Mouse (Mus musculus): ENCODE measurements around the gene Asic2. TPM values are rescaled to one million over a fixed set of nuclear protein-coding genes. Genes with fewer than 3 reads are reported as not detected.

The Asic2 gene
- polyA plus RNA-seq, 1 experiment from 2014 or later = 0.28 TPM

GRCm38 (mm10) chr11:81982191-81982590 is 13.9 kb upstream of the Asic2 start:
- Histone ChIP-seq H3K4me2 (no peak overlapping the region), H3K36me3 (ENCODE audit: insufficient read depth) (no peaks in the 10 kb centered on the region), H3K4me3 (ENCODE audit: low read depth, low read length) (no peak overlapping the region), H3K27me3 (ENCODE audit: insufficient read depth, low read length) (no peaks in the 10 kb centered on the region), H3K4me1 (ENCODE audit: insufficient read depth) (no peaks in the 10 kb centered on the region), H3K9ac (no peak overlapping the region), H3K9me3 (ENCODE audit: low read depth, low read length) (no peaks in the 10 kb centered on the region), H3K27ac (ENCODE audit: low read depth) (no peak overlapping the region)
- WGBS = 18% methylated on average over 11 of the region's 11 CpGs
- ATAC-seq (ENCODE audit: insufficient read depth) (no peak), DNase-seq (peak; percentile 46)
- no peak for TF ChIP-seq CTCF (IDR thresholded peaks at IDR 0.05; ENCODE audit: low read depth)

GRCm38 (mm10) chr11:81974577-81974976 is 6.3 kb upstream of the Asic2 start:
- Histone ChIP-seq H3K4me3 (ENCODE audit: low read depth, low read length) (no peak overlapping the region), H3K9ac (no peak overlapping the region), H3K27me3 (ENCODE audit: insufficient read depth, low read length) (0 out of 2 replicates have a peak, but pooled peaks cover 9% of the 10 kb centered on the region), H3K9me3 (ENCODE audit: low read depth, low read length) (no peaks in the 10 kb centered on the region), H3K4me2 (no peak overlapping the region), H3K36me3 (ENCODE audit: insufficient read depth) (no peaks in the 10 kb centered on the region), H3K27ac (ENCODE audit: low read depth) (no peak overlapping the region), H3K4me1 (ENCODE audit: insufficient read depth) (no peaks in the 10 kb centered on the region)
- peak; percentile 52 for TF ChIP-seq CTCF (IDR thresholded peaks at IDR 0.05; ENCODE audit: low read depth)
- DNase-seq (no peak), ATAC-seq (ENCODE audit: insufficient read depth) (no peak)
- 25% methylated on average over 5 of the region's 5 CpGs for WGBS

GRCm38 (mm10) chr11:81973699-81974098 is 5.4 kb upstream of the Asic2 start:
- whole genome bisulfite sequencing = 34% methylated on average over 5 of the region's 5 CpGs
- H3K4me2 ChIP-seq = no peak overlapping the region
- no peaks in the 10 kb centered on the region for H3K4me1 ChIP-seq (ENCODE audit: insufficient read depth)
- H3K36me3 ChIP-seq (ENCODE audit: insufficient read depth) = no peaks in the 10 kb centered on the region
- DNase-seq (no peak), ATAC-seq (ENCODE audit: insufficient read depth) (no peak)
- TF ChIP-seq CTCF (IDR thresholded peaks at IDR 0.05; ENCODE audit: low read depth) = no peak
- H3K9ac ChIP-seq = no peak overlapping the region
- H3K27ac ChIP-seq (ENCODE audit: low read depth) = no peak overlapping the region
- H3K9me3 ChIP-seq (ENCODE audit: low read depth, low read length) = no peaks in the 10 kb centered on the region
- H3K27me3 ChIP-seq (ENCODE audit: insufficient read depth, low read length) = peaks cover 13% of the 10 kb centered on the region
- no peak overlapping the region for H3K4me3 ChIP-seq (ENCODE audit: low read depth, low read length)

GRCm38 (mm10) chr11:81972044-81972443 is 3.8 kb upstream of the Asic2 start:
- Histone ChIP-seq H3K4me1 (ENCODE audit: insufficient read depth) (no peaks in the 10 kb centered on the region), H3K9me3 (ENCODE audit: low read depth, low read length) (no peaks in the 10 kb centered on the region), H3K27ac (ENCODE audit: low read depth) (no peak overlapping the region), H3K36me3 (ENCODE audit: insufficient read depth) (no peaks in the 10 kb centered on the region), H3K4me2 (no peak overlapping the region), H3K9ac (no peak overlapping the region), H3K27me3 (ENCODE audit: insufficient read depth, low read length) (peaks cover 30% of the 10 kb centered on the region), H3K4me3 (ENCODE audit: low read depth, low read length) (no peak overlapping the region)
- ATAC-seq (ENCODE audit: insufficient read depth) (no peak), DNase-seq (peak; percentile 10)
- TF ChIP-seq CTCF (IDR thresholded peaks at IDR 0.05; ENCODE audit: low read depth) = peak; percentile 33; the same call in 1 of the 2 replicates
- 48% methylated on average over 3 of the region's 3 CpGs for WGBS

GRCm38 (mm10) chr11:81966626-81967289 is 1.5 kb downstream of the Asic2 start:
- 9% methylated on average over 15 of the region's 15 CpGs for WGBS
- Histone ChIP-seq H3K27ac (ENCODE audit: low read depth) (no peak overlapping the region), H3K9me3 (ENCODE audit: low read depth, low read length) (no peaks in the 10 kb centered on the region), H3K27me3 (ENCODE audit: insufficient read depth, low read length) (peaks cover 37% of the 10 kb centered on the region), H3K9ac (no peak overlapping the region), H3K4me2 (no peak overlapping the region), H3K4me1 (ENCODE audit: insufficient read depth) (no peaks in the 10 kb centered on the region), H3K36me3 (ENCODE audit: insufficient read depth) (no peaks in the 10 kb centered on the region), H3K4me3 (ENCODE audit: low read depth, low read length) (no peak overlapping the region)
- TF ChIP-seq CTCF (IDR thresholded peaks at IDR 0.05; ENCODE audit: low read depth) = no peak
- ATAC-seq (ENCODE audit: insufficient read depth) = no peak
- DNase-seq = peak; percentile 78

GRCm38 (mm10) chr11:81965653-81966625 is 2.3 kb downstream of the Asic2 start:
- no peak for TF ChIP-seq CTCF (IDR thresholded peaks at IDR 0.05; ENCODE audit: low read depth)
- DNase-seq (no peak), ATAC-seq (ENCODE audit: insufficient read depth) (no peak)
- Histone ChIP-seq H3K27ac (ENCODE audit: low read depth) (no peak overlapping the region), H3K36me3 (ENCODE audit: insufficient read depth) (no peaks in the 10 kb centered on the region), H3K9ac (no peak overlapping the region), H3K9me3 (ENCODE audit: low read depth, low read length) (no peaks in the 10 kb centered on the region), H3K4me2 (no peak overlapping the region), H3K4me1 (ENCODE audit: insufficient read depth) (no peaks in the 10 kb centered on the region), H3K4me3 (ENCODE audit: low read depth, low read length) (no peak overlapping the region), H3K27me3 (ENCODE audit: insufficient read depth, low read length) (peaks cover 37% of the 10 kb centered on the region)
- 66% methylated on average over 11 of the region's 11 CpGs for WGBS

- Histone ChIP-seq H3K4me1 (ENCODE audit: insufficient read depth) (no peaks in the 10 kb centered on the region), H3K27me3 (ENCODE audit: insufficient read depth, low read length) (peaks cover 28% of the 10 kb centered on the region), H3K9ac (no peak overlapping the region), H3K4me2 (no peak overlapping the region), H3K36me3 (ENCODE audit: insufficient read depth) (no peaks in the 10 kb centered on the region), H3K4me3 (ENCODE audit: low read depth, low read length) (no peak overlapping the region), H3K27ac (ENCODE audit: low read depth) (no peak overlapping the region), H3K9me3 (ENCODE audit: low read depth, low read length) (no peaks in the 10 kb centered on the region)
- ATAC-seq (ENCODE audit: insufficient read depth) = no peak
- WGBS = 74% methylated on average over 4 of the region's 4 CpGs
- no peak for DNase-seq
- TF ChIP-seq CTCF (IDR thresholded peaks at IDR 0.05; ENCODE audit: low read depth) = no peak
Measured at GRCm38 (mm10) chr11:81964561-81964960, 3.7 kb downstream of the Asic2 start.
